Mouse (Mus musculus) layer of hippocampus, postnatal 36 days (tissue): Measurements from ENCODE around the gene Btnl10. TPM values are rescaled to one million over a fixed set of nuclear protein-coding genes. Genes with fewer than 3 reads are reported as not detected.
"Not testable (repeated sequence)": the region's sequence is repeated elsewhere in the genome, so short reads cannot be mapped to it uniquely, and the experiment has no call there.

Experiments used
- DNase-seq, 2 experiments: peaks; one replicate each; pipeline ENCODE4 v3.0.0; 2022
- total RNA-seq, 2 experiments: library from RNA; stranded (reverse); gene quantifications; 2 replicates each; pipeline ENCODE4 v1.2.3; 2021

Btnl10 gene
- total RNA-seq, 2 experiments from 2014 or later = 0.12 TPM; not detected in 1

- no peak for DNase-seq
These were observed 13.9 kb downstream of the Btnl10 start for GRCm38 (mm10) chr11:58931576-58931975.

GRCm38 (mm10) chr11:58937909-58938308 is 20.2 kb downstream of the Btnl10 start:
- DNase-seq = no peak

DNA sequence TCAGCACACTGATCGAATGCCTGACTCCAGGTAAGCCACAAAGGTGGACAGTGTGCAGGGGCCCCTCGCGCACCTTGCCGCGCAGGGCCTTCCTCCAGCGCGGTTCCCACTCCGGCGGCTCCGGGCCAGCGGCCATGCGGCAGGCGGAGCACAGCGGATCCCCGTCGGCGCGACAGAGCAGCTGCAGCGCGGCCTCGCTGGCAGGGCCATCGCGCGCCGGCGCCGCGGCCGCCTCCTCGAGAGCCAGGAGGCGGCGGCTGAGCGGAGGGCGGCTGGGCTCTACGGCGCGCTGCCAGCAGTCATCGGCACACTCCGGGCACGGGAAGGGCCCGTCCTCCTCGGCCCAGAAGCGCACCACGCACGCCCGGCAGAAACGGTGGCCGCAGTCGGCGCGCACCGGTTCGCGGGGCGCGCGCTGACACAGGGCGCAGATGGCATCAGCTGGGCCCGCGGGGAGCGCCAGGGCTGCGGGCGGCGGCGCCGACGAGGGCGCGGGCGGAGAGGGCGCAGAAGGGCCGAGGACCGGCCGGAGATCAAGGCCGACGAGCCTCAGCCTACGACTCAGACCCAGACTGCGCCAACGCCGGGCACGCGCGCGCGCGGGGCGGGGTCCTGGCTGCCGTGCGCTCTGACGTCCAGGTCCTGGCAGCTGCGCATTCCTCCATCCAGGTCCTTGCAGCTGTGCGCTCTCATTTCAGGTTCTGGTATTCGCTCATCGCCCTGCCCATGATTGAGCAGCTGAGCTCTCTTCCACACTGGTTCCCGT is 20.8 kb downstream of the Btnl10 start, which contains the start of gene Rnf187:
Gene Rnf187 (minus strand): TSS at position 595 of the 766 bp plus-strand sequence.
- peak; percentile 89 to 90 for DNase-seq

- DNase-seq = no peak
These were observed 21.4 kb downstream of the Btnl10 start for GRCm38 (mm10) chr11:58939088-58939439.

DNA sequence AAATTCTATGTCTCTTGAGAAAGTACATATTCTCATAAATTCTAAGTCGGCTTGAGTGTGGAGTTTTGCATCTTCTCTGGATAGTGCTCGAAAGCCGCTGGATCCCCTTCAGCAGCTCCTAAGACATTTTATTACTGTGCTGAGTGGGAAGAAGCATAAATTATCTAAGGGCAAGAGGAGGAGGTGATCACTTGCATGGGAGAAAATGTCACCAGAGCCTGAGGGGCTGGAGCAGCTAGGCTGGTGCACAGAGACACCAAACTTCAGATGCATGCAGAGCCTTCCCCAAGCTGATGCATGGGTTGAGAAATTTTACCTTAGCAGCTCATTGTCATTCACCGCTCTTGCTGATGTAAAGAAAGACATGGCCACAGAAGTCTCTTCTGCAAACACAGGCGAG is 26.4 kb downstream of the Btnl10 start:
- no peak for DNase-seq

GRCm38 (mm10) chr11:58947306-58947705 is 29.6 kb downstream of the Btnl10 start:
- no peak for DNase-seq

DNA sequence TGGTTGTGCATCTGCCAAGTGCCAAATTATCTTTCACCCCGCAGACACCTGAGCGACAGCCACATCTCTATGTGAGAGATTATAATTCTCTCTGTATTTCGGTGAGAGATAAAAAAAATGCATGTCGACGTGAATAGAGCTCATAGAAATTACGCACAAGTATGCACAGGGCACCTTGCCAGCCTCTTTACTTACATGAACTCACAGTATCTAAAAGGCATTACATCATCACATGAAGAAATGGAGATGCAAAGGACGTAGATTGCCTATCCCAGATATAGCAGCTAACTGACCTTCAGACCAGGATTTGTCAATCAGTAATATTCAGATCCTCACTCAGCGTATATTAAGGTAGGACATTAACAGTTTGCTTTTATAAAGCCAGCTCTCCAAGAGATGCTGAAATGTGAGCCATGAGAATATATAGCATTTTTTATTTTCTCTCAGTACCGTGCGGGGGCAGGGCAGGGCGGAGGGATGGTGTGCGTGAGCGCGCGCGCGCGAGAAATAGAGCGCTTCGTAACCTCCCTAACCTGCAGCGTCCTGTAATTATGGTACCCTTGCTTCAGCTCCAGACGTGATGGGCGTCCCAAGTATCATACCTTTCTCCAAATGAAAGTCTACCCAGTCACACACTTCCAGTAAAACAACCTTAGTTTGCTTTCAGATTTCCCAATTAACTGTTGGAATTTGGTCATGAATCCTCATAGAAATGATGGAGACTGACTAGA is 30.3 kb downstream of the Btnl10 start:
- DNase-seq = peak in 1 of 2 experiments; percentile 59

DNA sequence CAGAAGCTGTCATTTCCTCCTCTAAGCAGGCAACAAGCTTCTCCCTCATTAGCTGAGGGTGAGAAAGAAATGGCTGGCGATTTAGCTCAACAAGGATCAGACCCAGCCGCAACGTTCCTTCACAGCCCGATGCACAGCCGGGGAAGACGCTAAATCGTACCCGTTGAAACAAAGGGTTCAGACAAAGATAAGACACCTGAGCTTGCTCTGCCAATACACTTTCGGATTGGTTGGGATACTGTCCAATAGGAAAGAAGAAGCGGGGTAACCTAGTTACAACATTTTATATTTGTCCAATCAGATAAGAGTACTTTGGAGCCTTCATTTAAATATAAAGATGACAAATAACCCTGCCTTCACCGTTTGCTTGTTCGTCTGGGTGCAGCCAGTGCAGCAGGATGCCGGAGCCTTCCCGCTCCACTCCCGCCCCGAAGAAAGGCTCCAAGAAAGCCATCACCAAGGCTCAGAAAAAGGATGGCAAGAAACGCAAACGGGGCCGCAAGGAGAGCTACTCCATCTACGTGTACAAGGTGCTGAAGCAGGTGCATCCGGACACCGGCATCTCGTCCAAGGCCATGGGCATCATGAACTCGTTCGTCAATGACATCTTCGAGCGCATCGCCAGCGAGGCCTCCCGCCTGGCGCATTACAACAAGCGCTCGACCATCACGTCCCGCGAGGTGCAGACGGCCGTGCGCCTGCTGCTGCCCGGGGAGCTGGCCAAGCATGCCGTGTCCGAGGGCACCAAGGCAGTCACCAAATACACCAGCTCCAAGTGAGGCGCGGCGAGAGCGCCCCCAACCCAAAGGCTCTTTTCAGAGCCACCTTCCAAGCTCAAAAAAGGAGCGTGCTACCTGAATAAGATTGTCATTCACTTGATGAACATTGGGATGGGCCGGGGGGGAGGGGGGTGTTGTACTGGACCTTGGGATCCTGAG is 31.1 kb downstream of the Btnl10 start, which contains the start of gene Hist3h2ba:
Gene Hist3h2ba (plus strand): TSS at position 379 of the 938 bp plus-strand sequence.
- DNase-seq = peak; percentile 80

DNA sequence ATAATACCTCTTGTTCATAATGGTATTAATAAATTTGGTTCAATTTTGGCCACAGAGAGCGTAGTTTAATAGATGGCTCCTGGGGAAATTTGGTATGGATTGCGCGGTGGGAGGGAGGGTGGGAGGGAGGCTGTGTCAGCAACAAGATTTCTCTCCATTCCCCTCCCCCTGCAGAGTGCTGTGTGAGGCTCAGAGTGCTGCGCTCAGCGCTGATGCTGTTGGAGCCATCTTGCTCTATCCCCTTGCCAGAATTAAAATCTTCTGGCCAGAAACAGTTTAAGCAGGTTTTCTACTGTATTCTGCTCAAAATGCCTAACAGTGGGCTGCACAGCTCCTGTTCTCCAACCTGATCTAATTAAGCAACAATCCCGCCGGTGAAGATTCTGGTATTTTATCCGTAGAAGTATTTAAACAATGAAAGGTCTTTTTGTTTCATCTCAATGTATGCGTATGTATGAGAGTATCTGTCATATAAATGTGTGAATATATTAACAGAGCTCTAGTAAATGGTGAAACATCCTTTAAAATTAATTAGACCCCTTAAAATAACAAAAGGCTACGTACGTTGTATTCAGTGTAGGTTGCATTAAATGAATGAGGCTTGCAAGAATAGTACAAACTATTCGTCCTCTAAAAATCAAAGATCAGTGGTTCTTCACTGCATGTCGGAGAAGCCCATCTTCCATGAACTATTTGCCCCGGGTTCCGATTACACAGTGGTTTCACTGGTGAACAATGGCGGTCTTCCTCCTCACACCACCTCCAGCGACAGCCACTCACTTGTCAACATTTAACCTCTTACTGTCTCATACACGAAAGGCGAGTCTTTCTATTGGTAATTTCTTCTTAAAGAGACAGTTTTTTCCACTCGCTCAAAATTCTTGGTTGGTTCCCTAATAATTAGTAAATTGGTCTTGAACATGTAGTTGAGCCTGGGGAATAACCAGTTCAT is 32.0 kb downstream of the Btnl10 start:
- DNase-seq = peak in 1 of 2 experiments; percentile 58

DNA sequence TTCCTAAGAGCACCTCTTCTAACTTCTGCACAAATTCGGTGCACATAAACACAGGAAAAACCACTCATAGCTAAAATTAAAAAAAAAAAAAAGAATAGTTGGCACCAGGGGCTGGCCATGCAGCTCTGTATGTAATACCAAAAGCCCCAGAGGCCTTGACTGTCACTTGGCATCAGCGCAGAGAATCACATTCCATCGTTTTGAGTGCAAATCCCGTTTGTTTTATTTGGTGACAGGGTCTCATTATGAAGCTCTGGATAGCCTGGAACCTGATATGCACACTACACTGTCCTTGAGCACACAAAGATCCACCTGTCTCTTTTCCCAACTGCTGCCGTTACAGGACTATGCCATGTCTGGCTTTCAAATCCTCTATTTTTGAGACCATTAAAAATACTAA is 33.5 kb downstream of the Btnl10 start:
- DNase-seq = no peak

GRCm38 (mm10) chr11:58953351-58954169 is 35.9 kb downstream of the Btnl10 start:
- DNase-seq = no peak

GRCm38 (mm10) chr11:58954170-58954419 is 36.4 kb downstream of the Btnl10 start:
- not testable (repeated sequence) for DNase-seq

DNA sequence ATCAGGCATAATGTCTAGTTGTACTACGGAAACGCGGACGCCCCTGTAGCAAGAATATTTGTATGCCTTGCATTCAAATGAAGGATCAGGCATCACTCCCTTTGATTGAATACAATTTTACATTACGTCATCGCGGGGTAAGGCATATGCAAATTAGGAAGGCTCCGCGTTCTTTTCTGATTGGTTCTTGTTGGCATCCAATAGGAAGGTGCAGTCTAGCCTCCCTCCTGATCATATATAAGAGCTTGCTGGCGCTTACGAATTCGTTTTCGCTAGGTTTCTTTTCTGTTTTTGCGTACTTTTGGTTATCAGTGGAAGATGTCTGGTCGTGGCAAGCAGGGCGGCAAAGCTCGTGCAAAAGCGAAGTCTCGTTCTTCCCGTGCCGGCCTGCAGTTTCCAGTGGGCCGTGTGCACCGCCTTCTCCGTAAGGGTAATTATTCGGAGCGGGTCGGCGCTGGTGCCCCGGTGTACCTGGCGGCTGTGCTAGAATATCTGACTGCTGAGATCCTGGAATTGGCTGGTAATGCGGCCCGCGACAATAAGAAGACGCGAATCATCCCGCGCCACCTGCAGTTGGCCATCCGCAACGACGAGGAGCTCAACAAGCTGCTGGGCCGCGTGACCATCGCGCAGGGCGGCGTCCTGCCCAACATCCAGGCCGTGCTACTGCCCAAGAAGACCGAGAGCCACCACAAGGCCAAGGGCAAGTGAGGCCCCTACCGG is 36.9 kb downstream of the Btnl10 start, which contains the start of the genes Hist3h2a and Trim17:
Gene Hist3h2a (plus strand): TSS at position 266 of the 723 bp plus-strand sequence.
Gene Trim17 (plus strand): TSS at position 266 of the 723 bp plus-strand sequence.
- peak; percentile 83 to 84 for DNase-seq

DNA sequence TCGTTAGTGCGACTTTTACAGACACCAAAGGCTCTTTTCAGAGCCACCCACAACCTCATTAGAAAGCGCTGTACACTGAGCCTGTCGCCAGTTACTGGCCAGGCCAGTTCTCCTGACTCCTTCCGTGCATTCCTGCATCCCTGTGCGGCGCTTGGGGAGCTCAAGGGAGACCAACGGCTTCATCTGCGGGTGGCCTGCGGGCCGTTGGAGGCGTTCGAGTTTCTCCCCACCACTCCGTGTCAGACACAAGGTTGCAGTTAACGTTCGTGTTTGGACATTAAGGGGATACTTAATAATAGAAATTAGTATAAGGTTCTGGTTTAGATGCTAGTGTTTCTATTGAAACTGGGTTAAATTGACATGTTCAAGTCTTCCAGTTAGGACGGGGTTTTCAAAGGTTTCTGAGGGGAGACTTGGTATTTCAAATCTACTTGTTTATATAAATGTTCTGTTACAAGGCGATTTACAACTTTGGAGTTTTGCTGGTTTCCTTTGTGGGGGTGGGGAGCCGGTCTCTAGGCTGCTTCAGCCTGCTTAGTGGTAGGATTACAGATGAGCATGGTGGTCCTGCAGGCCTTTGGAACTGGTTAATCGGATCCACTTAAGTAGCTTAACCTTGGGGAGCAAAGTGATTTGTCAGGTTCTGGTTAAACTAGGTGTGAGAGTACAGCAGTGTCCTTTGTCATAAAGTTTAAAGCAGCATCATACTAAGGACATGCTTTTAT is 37.6 kb downstream of the Btnl10 start:
- DNase-seq = no peak

DNA sequence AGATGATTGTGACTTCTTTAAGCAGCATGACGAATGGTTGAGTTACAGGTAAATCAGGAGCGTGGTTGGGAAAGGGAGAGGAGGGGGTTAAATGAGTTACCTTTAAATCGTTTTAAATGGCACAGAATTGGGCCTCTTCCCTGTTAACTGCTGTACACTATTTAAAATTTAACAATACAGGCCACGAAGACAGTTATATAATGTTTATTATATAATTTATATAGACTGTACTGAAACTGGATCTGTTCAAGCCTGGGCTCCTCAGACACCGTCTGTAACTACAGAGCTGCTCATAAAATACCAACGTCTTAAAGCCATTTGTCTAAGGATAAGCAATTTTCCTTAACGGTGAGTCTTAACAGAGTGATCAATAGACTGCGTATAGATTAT is 38.2 kb downstream of the Btnl10 start:
- no peak for DNase-seq

DNA sequence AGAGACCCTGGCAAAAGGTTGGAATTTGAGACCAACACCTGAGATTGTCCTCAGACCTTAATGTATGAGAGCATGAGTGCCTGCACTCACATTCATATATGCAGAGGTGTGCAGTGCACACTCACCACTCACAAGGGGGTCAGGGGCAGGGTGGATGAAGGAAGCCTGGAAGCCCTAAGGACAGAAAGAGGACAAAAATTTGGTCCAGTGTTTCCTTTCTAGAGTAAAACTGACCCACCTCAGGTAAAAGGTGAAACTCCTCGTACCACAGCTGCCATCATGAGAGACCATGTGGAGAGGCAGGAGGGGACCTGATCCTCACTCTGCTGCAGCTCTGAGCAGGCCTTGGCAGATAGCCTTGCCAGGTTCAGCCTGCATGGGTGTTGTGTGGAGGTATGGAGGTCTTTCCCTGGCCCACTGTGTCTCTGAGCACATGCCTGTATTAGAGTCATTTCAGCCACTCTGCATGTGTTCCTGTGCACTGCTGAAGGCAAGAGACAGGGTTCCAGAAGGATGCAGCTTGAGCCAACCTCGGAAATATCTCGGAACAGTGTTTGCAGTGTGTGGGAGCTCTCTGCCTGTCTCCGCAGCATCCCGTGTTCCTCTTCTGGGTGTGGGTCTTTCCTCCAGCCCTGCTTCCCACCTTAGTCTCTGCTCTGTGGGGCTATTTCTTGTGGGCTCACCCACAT is 39.7 kb downstream of the Btnl10 start:
- peak in 1 of 2 experiments; percentile 30 for DNase-seq

DNA sequence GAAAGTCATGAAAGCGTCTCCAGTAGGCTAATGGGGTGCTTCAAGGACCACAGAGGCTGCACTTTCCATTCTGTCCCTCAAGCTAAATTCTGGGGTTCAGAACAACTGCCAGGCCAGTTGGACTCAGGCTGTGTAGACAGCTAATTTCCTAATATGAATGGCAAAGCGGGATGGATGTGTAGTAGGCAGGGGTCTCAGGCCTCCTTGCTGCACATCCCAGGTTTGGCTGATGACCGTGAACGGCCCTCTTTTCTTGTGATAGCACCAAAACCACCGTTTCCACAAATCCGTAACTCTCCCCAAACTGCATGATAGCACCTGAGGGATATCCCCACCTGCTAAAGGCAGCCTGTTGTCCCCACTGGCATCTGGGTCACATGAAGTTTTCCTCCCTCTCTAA is 40.8 kb downstream of the Btnl10 start:
- DNase-seq = no peak

DNA sequence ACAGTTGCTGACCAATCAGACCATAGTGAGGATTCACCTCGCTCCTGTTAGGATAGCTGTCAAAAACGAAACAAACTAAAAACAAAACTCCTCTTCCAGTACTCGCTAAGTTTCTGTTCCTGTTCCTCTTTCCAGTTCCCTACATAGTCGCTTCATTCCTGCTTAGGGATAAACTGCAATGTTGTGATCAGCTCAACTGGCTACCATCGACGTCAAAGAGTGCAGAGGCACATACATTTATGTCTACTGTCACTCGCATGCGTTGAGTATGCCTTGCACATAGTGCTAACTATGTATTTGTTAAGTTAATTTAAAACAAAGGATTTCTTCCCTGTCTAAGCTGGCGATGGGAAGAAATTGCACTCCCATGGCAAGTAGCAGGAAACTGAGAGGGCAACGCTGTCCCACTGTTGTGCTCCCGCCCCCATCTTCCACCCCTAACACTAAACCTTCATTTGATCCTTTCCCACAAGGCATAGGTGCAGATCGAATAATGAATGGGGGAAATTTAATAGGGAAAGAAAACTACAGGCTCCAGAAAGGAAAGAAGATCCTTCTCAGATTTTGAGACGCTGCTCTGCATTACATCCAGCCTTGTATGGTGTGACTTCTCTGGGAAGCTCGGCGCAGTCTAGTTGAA is 41.6 kb downstream of the Btnl10 start:
- no peak for DNase-seq
